Mouse (Mus musculus) ES-E14 (cell line): ENCODE data around the gene Ncf1.

Experiments
- CHD2 ChIP-seq: IDR thresholded peaks from 2 replicates; pipeline ENCODE4 v1.6.1; 2014; ENCODE audit warnings: mild to moderate bottlenecking, low read depth, low read length, inconsistent platforms
- HCFC1 ChIP-seq: IDR thresholded peaks from 2 replicates; pipeline ENCODE4 v1.6.1; 2012; ENCODE audit warnings: low read length, inconsistent platforms, borderline replicate concordance; ENCODE audit not compliant: insufficient read depth
- ZC3H11A ChIP-seq: IDR thresholded peaks from 2 replicates; pipeline ENCODE4 v1.6.1; 2012; ENCODE audit warnings: low read depth, mild to moderate bottlenecking, inconsistent platforms, low read length, borderline replicate concordance

DNA sequence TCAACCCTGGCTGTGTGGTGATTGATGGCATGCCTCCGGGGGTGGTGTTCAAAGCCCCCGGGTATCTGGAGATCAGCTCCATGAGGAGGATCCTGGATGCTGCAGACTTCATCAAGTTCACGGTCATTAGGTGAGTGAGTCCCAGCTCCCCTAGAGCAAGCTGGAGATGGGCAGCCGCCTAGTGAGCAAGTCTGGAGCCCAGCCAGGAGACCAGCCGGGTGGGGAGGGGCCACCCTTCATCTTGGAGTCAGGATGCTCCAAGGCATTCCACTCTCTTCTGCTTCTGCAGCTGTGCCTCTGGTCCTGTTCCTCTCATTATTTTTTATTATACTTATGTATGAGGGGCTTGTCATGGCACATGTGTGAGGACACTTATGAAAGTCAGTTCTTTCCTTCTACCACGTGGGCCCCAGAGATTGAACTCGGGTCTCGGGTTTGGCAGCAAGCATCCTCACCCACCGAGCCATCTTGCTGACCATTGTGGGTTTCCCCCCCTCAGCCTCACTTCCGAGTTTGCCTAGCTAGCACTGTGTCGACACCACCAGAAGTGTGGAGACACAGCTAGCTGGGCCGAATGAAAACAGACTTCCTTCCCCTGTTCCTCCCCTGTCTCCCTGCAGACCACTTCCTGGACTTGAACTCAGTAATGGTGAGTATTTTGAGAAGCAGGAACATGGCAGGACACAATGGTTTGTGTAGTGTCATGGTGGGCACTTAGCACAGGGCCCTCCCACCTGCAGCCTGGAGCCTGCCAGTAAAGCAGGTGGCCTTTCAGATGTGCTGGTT is 15.2 kb downstream of the Ncf1 start:
- TF ChIP-seq HCFC1 (no peak), CHD2 (no peak), ZC3H11A (no peak)
